Mouse (Mus musculus) yolk sac, embryonic 10.5 days (tissue): ENCODE measurements at regions not wholly inside any gene's neighbourhood (a gene's known extent, or its start where the extent isn't known, plus 50 kb on each side); places are given as distances from the start of the nearest gene placed in this dataset.

ENCODE experiments used
- DNase-seq: peaks from one replicate; pipeline ENCODE4 v3.0.0-alpha.2; 2017; ENCODE audit warnings: low spot score

- DNase-seq: no peak
Observed at GRCm38 (mm10) chr4:62809048-62809447, 156.3 kb upstream of the Zfp618 start.

- no peak for DNase-seq
Observed at GRCm38 (mm10) chr4:62819889-62820288, 145.5 kb upstream of the Zfp618 start.

GRCm38 (mm10) chr4:62821288-62821687, 144.1 kb upstream of the Zfp618 start:
- no peak for DNase-seq

- no peak for DNase-seq
Observed at GRCm38 (mm10) chr4:62822568-62822967, 142.8 kb upstream of the Zfp618 start.

- no peak for DNase-seq
Observed at GRCm38 (mm10) chr4:62823082-62823481, 142.3 kb upstream of the Zfp618 start.

GRCm38 (mm10) chr4:62823555-62824250, 141.7 kb upstream of the Zfp618 start:
- DNase-seq: no peak

GRCm38 (mm10) chr4:62824581-62824980, 140.8 kb upstream of the Zfp618 start:
- no peak for DNase-seq

GRCm38 (mm10) chr4:62825256-62825655, 140.1 kb upstream of the Zfp618 start:
- DNase-seq: no peak

GRCm38 (mm10) chr4:62828963-62829362, 136.4 kb upstream of the Zfp618 start:
- no peak for DNase-seq

GRCm38 (mm10) chr4:62833944-62834343, 131.4 kb upstream of the Zfp618 start:
- peak; percentile 41 for DNase-seq

- no peak for DNase-seq
Observed at GRCm38 (mm10) chr4:62836875-62837274, 128.5 kb upstream of the Zfp618 start.

GRCm38 (mm10) chr4:62850526-62850925, 114.8 kb upstream of the Zfp618 start:
- DNase-seq: no peak

GRCm38 (mm10) chr4:62853335-62853734, 112.0 kb upstream of the Zfp618 start:
- DNase-seq: no peak

- no peak for DNase-seq
Observed at GRCm38 (mm10) chr4:62856406-62856805, 109.0 kb upstream of the Zfp618 start.

GRCm38 (mm10) chr4:62862756-62863155, 102.6 kb upstream of the Zfp618 start:
- DNase-seq: no peak

- DNase-seq: no peak
Observed at GRCm38 (mm10) chr4:62870391-62870983, 94.9 kb upstream of the Zfp618 start.

GRCm38 (mm10) chr4:62872562-62872961, 92.8 kb upstream of the Zfp618 start:
- DNase-seq: no peak

- DNase-seq: no peak
Observed at GRCm38 (mm10) chr4:62873986-62874385, 91.4 kb upstream of the Zfp618 start.

- no peak for DNase-seq
Observed at GRCm38 (mm10) chr4:62878063-62878462, 87.3 kb upstream of the Zfp618 start.

GRCm38 (mm10) chr4:62878927-62879326, 86.4 kb upstream of the Zfp618 start:
- no peak for DNase-seq

- no peak for DNase-seq
Observed at GRCm38 (mm10) chr4:62881824-62882223, 83.5 kb upstream of the Zfp618 start.

- no peak for DNase-seq
Observed at GRCm38 (mm10) chr4:62882276-62882675, 83.1 kb upstream of the Zfp618 start.

- no peak for DNase-seq
Observed at GRCm38 (mm10) chr4:62888736-62889135, 76.6 kb upstream of the Zfp618 start.

- peak; percentile 11 for DNase-seq
Observed at GRCm38 (mm10) chr4:62889708-62890107, 75.7 kb upstream of the Zfp618 start.
